Mouse (Mus musculus) CH12F3 (cell line): ENCODE data around the gene Spo11.

ENCODE experiments used
- in situ Hi-C: fragments of 300-500 bp; cut with MboI; formaldehyde crosslinking; loops from 2 replicates; pipeline ENCODE4 v1.14.3; 2020; ENCODE audit warnings: low sequenced_read_pairs

Spo11 gene

GRCm38 (mm10) chr2:173027169-173027823 lies 49.8 kb downstream of the Spo11 start:
- in situ Hi-C loops: no loop called here

GRCm38 (mm10) chr2:173027824-173028495 lies 50.5 kb downstream of the Spo11 start:
- in situ Hi-C loops: no loop called here

- in situ Hi-C loops: no loop called here
These were observed 51.1 kb downstream of the Spo11 start for GRCm38 (mm10) chr2:173028508-173029031.

GRCm38 (mm10) chr2:173030591-173031338 lies 53.3 kb downstream of the Spo11 start:
- in situ Hi-C loops: no loop called here

GRCm38 (mm10) chr2:173033531-173033930 lies 56.0 kb downstream of the Spo11 start:
- in situ Hi-C loops: no loop called here

GRCm38 (mm10) chr2:173034998-173035397 lies 57.5 kb downstream of the Spo11 start:
- in situ Hi-C loops: no loop called here

GRCm38 (mm10) chr2:173035653-173036052 lies 58.2 kb downstream of the Spo11 start:
- in situ Hi-C loops: no loop called here

- in situ Hi-C loops: no loop called here
These were observed 58.6 kb downstream of the Spo11 start for GRCm38 (mm10) chr2:173036055-173036454.

- in situ Hi-C loops: no loop called here
These were observed 59.1 kb downstream of the Spo11 start for GRCm38 (mm10) chr2:173036611-173037010.

- in situ Hi-C loops: no loop called here
These were observed 59.8 kb downstream of the Spo11 start for GRCm38 (mm10) chr2:173037347-173037746.

- in situ Hi-C loops: no loop called here
These were observed 60.5 kb downstream of the Spo11 start for GRCm38 (mm10) chr2:173037827-173038607.

- in situ Hi-C loops: no loop called here
These were observed 61.5 kb downstream of the Spo11 start for GRCm38 (mm10) chr2:173039041-173039440.

GRCm38 (mm10) chr2:173040803-173041202 lies 63.3 kb downstream of the Spo11 start:
- in situ Hi-C loops: no loop called here

- in situ Hi-C loops: no loop called here
These were observed 63.7 kb downstream of the Spo11 start for GRCm38 (mm10) chr2:173041242-173041641.

- in situ Hi-C loops: no loop called here
These were observed 64.4 kb downstream of the Spo11 start for GRCm38 (mm10) chr2:173041893-173042292.

GRCm38 (mm10) chr2:173042504-173043162 lies 65.1 kb downstream of the Spo11 start:
- in situ Hi-C loops: no loop called here
